Mouse (Mus musculus): ENCODE results near the gene Ppp1ca. TPM values are rescaled to one million over a fixed set of nuclear protein-coding genes. Genes with fewer than 3 reads are reported as not detected.

Ppp1ca gene
- polyA plus RNA-seq, 1 experiment from 2014 or later, result 684 TPM

- 6% methylated on average over 11 of the region's 11 CpGs for WGBS
- H3K27ac ChIP-seq, result no peak within 1 kb of the TSS
- peaks cover 22% of the 10 kb centered on the region for H3K4me1 ChIP-seq
- ATAC-seq (ENCODE audit: low FRiP score), result peak; percentile 51; the same call in 1 of the 2 replicates
- H3K27me3 ChIP-seq, result no peaks in the 10 kb centered on the region; the same call in 1 of the 2 replicates
- H3K9ac ChIP-seq, result peak within 1 kb of the TSS; percentile 32
- H3K36me3 ChIP-seq, result no peaks in the 10 kb centered on the region
- no peaks in the 10 kb centered on the region for H3K9me3 ChIP-seq (replicated peaks)
- H3K4me2 ChIP-seq (replicated peaks), result peak within 1 kb of the TSS; percentile 44
- no peak within 1 kb of the TSS for H3K4me3 ChIP-seq
These were observed 16.4 kb upstream of the Ppp1ca start, which contains the start of gene Carns1 for GRCm38 (mm10) chr19:4175368-4175947. Carns1 (minus strand) TSS chr19:4175479.

GRCm38 (mm10) chr19:4180411-4180810 lies 11.5 kb upstream of the Ppp1ca start:
- Histone ChIP-seq H3K27ac (no peak overlapping the region), H3K9ac (no peak overlapping the region), H3K36me3 (no peaks in the 10 kb centered on the region), H3K4me2 (replicated peaks) (no peak overlapping the region), H3K27me3 (no peaks in the 10 kb centered on the region), H3K4me3 (no peak overlapping the region), H3K4me1 (peaks cover 24% of the 10 kb centered on the region), H3K9me3 (replicated peaks) (no peaks in the 10 kb centered on the region)
- no peak for ATAC-seq (ENCODE audit: low FRiP score)
- 82% methylated on average over 7 of the region's 7 CpGs for WGBS

- WGBS, result 36% methylated on average over 3 of the region's 3 CpGs
- ATAC-seq (ENCODE audit: low FRiP score), result no peak
These were observed 10.0 kb upstream of the Ppp1ca start for GRCm38 (mm10) chr19:4181892-4182291.

GRCm38 (mm10) chr19:4183689-4184088 lies 8.2 kb upstream of the Ppp1ca start:
- Histone ChIP-seq H3K4me1 (peaks cover 22% of the 10 kb centered on the region), H3K4me3 (no peak overlapping the region), H3K9me3 (replicated peaks) (no peaks in the 10 kb centered on the region), H3K9ac (no peak overlapping the region), H3K4me2 (replicated peaks) (no peak overlapping the region), H3K27ac (no peak overlapping the region), H3K27me3 (peaks cover 4% of the 10 kb centered on the region; the same call in 1 of the 2 replicates), H3K36me3 (no peaks in the 10 kb centered on the region)
- WGBS, result 69% methylated on average over 2 of the region's 2 CpGs
- ATAC-seq (ENCODE audit: low FRiP score), result no peak

More at GRCm38 (mm10) chr19:4181892-4182291, 10.0 kb upstream of the Ppp1ca start:
- Histone ChIP-seq H3K27ac (no peak overlapping the region), H3K9ac (no peak overlapping the region), H3K4me1 (peaks cover 22% of the 10 kb centered on the region), H3K27me3 (no peaks in the 10 kb centered on the region; the same call in 1 of the 2 replicates), H3K36me3 (no peaks in the 10 kb centered on the region), H3K4me2 (replicated peaks) (no peak overlapping the region), H3K4me3 (no peak overlapping the region), H3K9me3 (replicated peaks) (no peaks in the 10 kb centered on the region)

GRCm38 (mm10) chr19:4184976-4185975 lies 6.6 kb upstream of the Ppp1ca start:
- Histone ChIP-seq H3K27me3 (peaks cover 4% of the 10 kb centered on the region; the same call in 1 of the 2 replicates), H3K27ac (no peak overlapping the region), H3K9me3 (replicated peaks) (no peaks in the 10 kb centered on the region), H3K4me2 (replicated peaks) (no peak overlapping the region), H3K4me1 (peaks cover 22% of the 10 kb centered on the region), H3K36me3 (no peaks in the 10 kb centered on the region), H3K4me3 (no peak overlapping the region), H3K9ac (no peak overlapping the region)
- no peak for ATAC-seq (ENCODE audit: low FRiP score)
- WGBS, result 60% methylated on average over 15 of the region's 15 CpGs

- H3K27ac ChIP-seq, result no peak overlapping the region
- no peak for ATAC-seq (ENCODE audit: low FRiP score)
- 71% methylated on average over 3 of the region's 3 CpGs for WGBS
- no peak overlapping the region for H3K4me2 ChIP-seq (replicated peaks)
- H3K27me3 ChIP-seq, result peaks cover 4% of the 10 kb centered on the region; the same call in 1 of the 2 replicates
- peaks cover 19% of the 10 kb centered on the region for H3K4me1 ChIP-seq
- H3K4me3 ChIP-seq, result no peak overlapping the region
- H3K9ac ChIP-seq, result no peak overlapping the region
- H3K36me3 ChIP-seq, result no peaks in the 10 kb centered on the region
- H3K9me3 ChIP-seq (replicated peaks), result no peaks in the 10 kb centered on the region
These were observed 4.6 kb upstream of the Ppp1ca start for GRCm38 (mm10) chr19:4187303-4187702.

- Histone ChIP-seq H3K27ac (no peak overlapping the region), H3K4me1 (peaks cover 28% of the 10 kb centered on the region), H3K4me3 (no peak overlapping the region), H3K9ac (no peak overlapping the region), H3K36me3 (peaks cover 8% of the 10 kb centered on the region), H3K27me3 (peaks cover 4% of the 10 kb centered on the region; the same call in 1 of the 2 replicates), H3K9me3 (replicated peaks) (no peaks in the 10 kb centered on the region), H3K4me2 (replicated peaks) (no peak overlapping the region)
- no peak for ATAC-seq (ENCODE audit: low FRiP score)
- WGBS, result 86% methylated on average over 12 of the region's 12 CpGs
These were observed 2.7 kb upstream of the Ppp1ca start for GRCm38 (mm10) chr19:4189051-4189620.

GRCm38 (mm10) chr19:4190831-4191334 lies 982 bp upstream of the Ppp1ca start, which contains the start of gene Tbc1d10c:
Tbc1d10c (minus strand) TSS chr19:4191284.
- H3K27ac ChIP-seq, result peak within 1 kb of the TSS; percentile 94
- H3K9me3 ChIP-seq (replicated peaks), result no peaks in the 10 kb centered on the region
- peaks cover 25% of the 10 kb centered on the region for H3K36me3 ChIP-seq
- H3K27me3 ChIP-seq, result 0 out of 2 replicates have a peak, but pooled peaks cover 4% of the 10 kb centered on the region
- 69% methylated on average over 4 of the region's 4 CpGs for WGBS
- peaks cover 22% of the 10 kb centered on the region for H3K4me1 ChIP-seq
- H3K4me3 ChIP-seq, result peak within 1 kb of the TSS; percentile 91
- H3K9ac ChIP-seq, result peak within 1 kb of the TSS; percentile 99
- no peak for ATAC-seq (ENCODE audit: low FRiP score)
- H3K4me2 ChIP-seq (replicated peaks), result peak within 1 kb of the TSS; percentile 83

- Histone ChIP-seq H3K9ac (peak overlapping the region; percentile 99), H3K4me1 (peaks cover 29% of the 10 kb centered on the region), H3K4me3 (peak overlapping the region; percentile 91), H3K9me3 (replicated peaks) (no peaks in the 10 kb centered on the region), H3K36me3 (peaks cover 41% of the 10 kb centered on the region), H3K27ac (peak overlapping the region; percentile 94), H3K4me2 (replicated peaks) (peak overlapping the region; percentile 83), H3K27me3 (0 out of 2 replicates have a peak, but pooled peaks cover 4% of the 10 kb centered on the region)
- ATAC-seq (ENCODE audit: low FRiP score), result peak; percentile 67
- under 1% methylated on average over 45 of the region's 52 CpGs for WGBS
These were observed 553 bp downstream of the Ppp1ca start for GRCm38 (mm10) chr19:4192251-4192985.

- peaks cover 48% of the 10 kb centered on the region for H3K36me3 ChIP-seq
- H3K27ac ChIP-seq, result no peak overlapping the region
- 66% methylated on average over 6 of the region's 6 CpGs for WGBS
These were observed 1.3 kb downstream of the Ppp1ca start for GRCm38 (mm10) chr19:4193129-4193528.

GRCm38 (mm10) chr19:4194021-4194724 lies 2.3 kb downstream of the Ppp1ca start:
- Histone ChIP-seq H3K36me3 (peaks cover 51% of the 10 kb centered on the region), H3K9ac (no peak overlapping the region), H3K27ac (no peak overlapping the region), H3K4me1 (peaks cover 29% of the 10 kb centered on the region), H3K4me2 (replicated peaks) (no peak overlapping the region), H3K27me3 (no peaks in the 10 kb centered on the region), H3K4me3 (no peak overlapping the region), H3K9me3 (replicated peaks) (no peaks in the 10 kb centered on the region)
- ATAC-seq (ENCODE audit: low FRiP score), result no peak
- 91% methylated on average over 8 of the region's 8 CpGs for WGBS

More at GRCm38 (mm10) chr19:4193129-4193528, 1.3 kb downstream of the Ppp1ca start:
- no peak for ATAC-seq (ENCODE audit: low FRiP score)
- peak overlapping the region; percentile 91 for H3K4me3 ChIP-seq
- H3K4me2 ChIP-seq (replicated peaks), result peak overlapping the region; percentile 83
- peaks cover 29% of the 10 kb centered on the region for H3K4me1 ChIP-seq
- 0 out of 2 replicates have a peak, but pooled peaks cover under 1% of the 10 kb centered on the region for H3K27me3 ChIP-seq
- H3K9ac ChIP-seq, result peak overlapping the region; percentile 99
- no peaks in the 10 kb centered on the region for H3K9me3 ChIP-seq (replicated peaks)

All from hindbrain, embryonic 12.5 days (tissue).